Mouse (Mus musculus) G1E (cell line): ENCODE measurements around the gene Gm4969.
"Not testable (repeated sequence)": the region's sequence is repeated elsewhere in the genome, so short reads cannot be mapped to it uniquely, and the experiment has no call there.

Experiments used
- CTCF ChIP-seq: IDR thresholded peaks from 2 replicates; pipeline ENCODE4 v1.5.1; 2012; ENCODE audit warnings: low read depth, low read length, inconsistent platforms, mixed read lengths
- GATA1 ChIP-seq: IDR thresholded peaks from 2 replicates; pipeline ENCODE4 v1.6.1; 2012; ENCODE audit warnings: borderline replicate concordance, low read length, inconsistent platforms, mixed read lengths
- GATA2 ChIP-seq: IDR thresholded peaks from 2 replicates; pipeline ENCODE4 v1.6.1; 2012; ENCODE audit warnings: low read depth, low read length, inconsistent platforms, borderline replicate concordance
- POLR2AphosphoS5 ChIP-seq: IDR thresholded peaks from 2 replicates; pipeline ENCODE4 v1.6.1; 2012; ENCODE audit warnings: low read depth, low read length, inconsistent platforms; ENCODE audit not compliant: insufficient replicate concordance

DNA sequence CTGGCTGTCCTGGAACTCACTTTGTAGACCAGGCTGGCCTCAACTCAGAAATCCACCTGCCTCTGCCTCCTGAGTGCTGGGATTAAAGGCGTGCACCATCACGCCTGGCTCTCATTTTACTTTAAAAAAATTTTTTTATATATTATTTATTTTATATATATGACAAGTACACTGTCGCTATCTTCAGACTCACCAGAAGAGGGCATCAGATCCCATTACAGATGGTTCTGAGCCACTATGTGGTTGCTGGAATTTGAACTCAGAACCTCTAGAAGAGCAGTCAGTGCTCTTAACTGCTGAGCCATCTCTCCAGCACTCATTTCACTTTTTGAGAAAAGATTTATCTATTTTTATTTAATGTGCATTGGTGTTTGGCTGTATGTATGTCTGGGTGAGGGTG lies 47.1 kb downstream of the Gm4969 start:
- TF ChIP-seq CTCF, GATA1, POLR2AphosphoS5, GATA2: not testable (repeated sequence)
